Mouse (Mus musculus) liver, embryonic 16.5 days (tissue): ENCODE measurements around the gene Snrpd3. TPM values are rescaled to one million over a fixed set of nuclear protein-coding genes. Genes with fewer than 3 reads are reported as not detected.
"Not testable (repeated sequence)": the region's sequence is repeated elsewhere in the genome, so short reads cannot be mapped to it uniquely, and the experiment has no call there.

ENCODE experiments used
- ATAC-seq: fragments of 200-750 bp; cut with Nextera tagmentation; 2 replicates; pipeline ENCODE4 v1.8.0; 2017; ENCODE audit warnings: low read depth, mild to moderate bottlenecking, moderate number of reproducible peaks, moderate library complexity
- H3K27ac ChIP-seq: fragments of 300-500 bp; sonication (generic); 2 replicates; pipeline ENCODE4 v1.5.1; 2014; ENCODE audit warnings: mild to moderate bottlenecking, low read length
- H3K27me3 ChIP-seq: fragments of 300-500 bp; sonication (generic); 2 replicates; pipeline ENCODE4 v1.6.1; 2014; ENCODE audit warnings: low read depth, low read length, mixed read lengths; ENCODE audit not compliant: control insufficient read depth, insufficient read depth
- H3K36me3 ChIP-seq: fragments of 300-500 bp; sonication (generic); 2 replicates; pipeline ENCODE4 v1.6.1; 2014; ENCODE audit warnings: mild to moderate bottlenecking; ENCODE audit not compliant: control insufficient read depth, insufficient read depth
- H3K4me1 ChIP-seq: fragments of 300-500 bp; sonication (generic); 2 replicates; pipeline ENCODE4 v1.6.1; 2014; ENCODE audit warnings: low read depth, low read length, mixed read lengths; ENCODE audit not compliant: control insufficient read depth
- H3K4me2 ChIP-seq: fragments of 300-500 bp; sonication (generic); 2 replicates; pipeline ENCODE4 v1.6.1; 2014; ENCODE audit warnings: low read depth, low read length, mixed read lengths
- H3K4me3 ChIP-seq: fragments of 300-500 bp; sonication (generic); 2 replicates; pipeline ENCODE4 v1.5.1; 2014; ENCODE audit warnings: low read depth, mild to moderate bottlenecking, low read length
- H3K9ac ChIP-seq: fragments of 300-500 bp; sonication (generic); 2 replicates; pipeline ENCODE4 v1.6.1; 2014; ENCODE audit warnings: low read depth, low read length
- H3K9me3 ChIP-seq: fragments of 300-500 bp; sonication (generic); replicated peaks from 2 replicates; pipeline ENCODE4 v1.6.1; 2016; ENCODE audit warnings: low read length; ENCODE audit not compliant: control insufficient read depth
- WGBS: fragments of 180-500 bp; shearing (Covaris S2); extraction: QIAGEN DNeasy Blood & Tissue Kit; methylation state at CpG from one replicate; pipeline ENCODE4 v1.1.7; 2014; ENCODE audit not compliant: insufficient replicate concordance; 5-methylcytosine and 5-hydroxymethylcytosine counted together
- polyA plus RNA-seq: library from polyadenylated mRNA; unstranded; fragments of >200 nt; fragmentation: Nextera tagmentation; extraction: Ambion mirVana; gene quantifications from 2 replicates; pipeline ENCODE4 v1.2.1, GENCODE M21; 2015

The Snrpd3 gene
- polyA plus RNA-seq, 1 experiment from 2014 or later, result 61.7 TPM

- H3K27me3 ChIP-seq, result no peaks in the 10 kb centered on the region
- no peak for ATAC-seq
- no peaks in the 10 kb centered on the region for H3K9me3 ChIP-seq
- peaks cover 14% of the 10 kb centered on the region for H3K36me3 ChIP-seq
- peak overlapping the region; percentile 94 for H3K4me3 ChIP-seq
- H3K27ac ChIP-seq, result peak overlapping the region; percentile 98
- WGBS, result under 1% methylated on average over 12 of the region's 12 CpGs
- peak overlapping the region; percentile 82 for H3K4me2 ChIP-seq
- H3K9ac ChIP-seq, result peak overlapping the region; percentile 98
- H3K4me1 ChIP-seq, result peaks cover 44% of the 10 kb centered on the region
Observed at GRCm38 (mm10) chr10:75516724-75517072, 653 bp upstream of the Snrpd3 start.

- ATAC-seq, result peak; percentile 70
- H3K27me3 ChIP-seq, result no peaks in the 10 kb centered on the region
- peaks cover 9% of the 10 kb centered on the region for H3K36me3 ChIP-seq
- H3K9ac ChIP-seq, result peak within 1 kb of the TSS; percentile 98
- peak within 1 kb of the TSS; percentile 85 for H3K4me2 ChIP-seq
- WGBS, result under 1% methylated on average over 20 of the region's 20 CpGs
- H3K9me3 ChIP-seq, result no peaks in the 10 kb centered on the region
- H3K4me3 ChIP-seq, result peak within 1 kb of the TSS; percentile 94
- peak within 1 kb of the TSS; percentile 98 for H3K27ac ChIP-seq
- peaks cover 43% of the 10 kb centered on the region for H3K4me1 ChIP-seq
Observed at GRCm38 (mm10) chr10:75517758-75518143, 400 bp downstream of the Snrpd3 start, which contains the start of gene Gucd1. Gene Gucd1 (minus strand): TSS chr10:75517972.

GRCm38 (mm10) chr10:75520581-75520980, 3.2 kb downstream of the Snrpd3 start:
- Histone ChIP-seq H3K27ac (no peak overlapping the region; the same call in 1 of the 2 replicates), H3K36me3 (peaks cover 22% of the 10 kb centered on the region), H3K4me1 (peaks cover 22% of the 10 kb centered on the region), H3K4me3 (no peak overlapping the region), H3K9ac (no peak overlapping the region; the same call in 1 of the 2 replicates), H3K9me3 (no peaks in the 10 kb centered on the region), H3K27me3 (no peaks in the 10 kb centered on the region), H3K4me2 (no peak overlapping the region)
- WGBS, result 79% methylated on average over 5 of the region's 5 CpGs
- no peak for ATAC-seq

- H3K27me3 ChIP-seq, result no peaks in the 10 kb centered on the region
- no peak overlapping the region for H3K9ac ChIP-seq
- H3K9me3 ChIP-seq, result no peaks in the 10 kb centered on the region
- ATAC-seq, result no peak
- H3K27ac ChIP-seq, result no peak overlapping the region
- no peak overlapping the region for H3K4me2 ChIP-seq
- no peak overlapping the region for H3K4me3 ChIP-seq
- H3K36me3 ChIP-seq, result peaks cover 22% of the 10 kb centered on the region
- peaks cover 21% of the 10 kb centered on the region for H3K4me1 ChIP-seq
- 78% methylated on average over 4 of the region's 4 CpGs for WGBS
Observed at GRCm38 (mm10) chr10:75521643-75522042, 4.3 kb downstream of the Snrpd3 start.

- H3K9me3 ChIP-seq, H3K4me3 ChIP-seq, H3K4me2 ChIP-seq, H3K9ac ChIP-seq, H3K27ac ChIP-seq, H3K4me1 ChIP-seq, H3K27me3 ChIP-seq, ATAC-seq: not testable (repeated sequence)
- WGBS, result 90% methylated on average over 9 of the region's 9 CpGs
- H3K36me3 ChIP-seq, result peaks cover 21% of the 10 kb centered on the region
Observed at GRCm38 (mm10) chr10:75525450-75525849, 8.1 kb downstream of the Snrpd3 start.

GRCm38 (mm10) chr10:75530322-75530721, 13.0 kb downstream of the Snrpd3 start:
- no peak overlapping the region for H3K9ac ChIP-seq
- no peak overlapping the region for H3K4me3 ChIP-seq
- WGBS, result 65% methylated on average over 2 of the region's 2 CpGs
- H3K9me3 ChIP-seq, result no peaks in the 10 kb centered on the region
- H3K27ac ChIP-seq, result no peak overlapping the region
- no peaks in the 10 kb centered on the region; the same call in 1 of the 2 replicates for H3K4me1 ChIP-seq
- ATAC-seq, result no peak
- no peaks in the 10 kb centered on the region for H3K27me3 ChIP-seq
- peaks cover 20% of the 10 kb centered on the region for H3K36me3 ChIP-seq
- no peak overlapping the region for H3K4me2 ChIP-seq

GRCm38 (mm10) chr10:75531532-75532090, 14.3 kb downstream of the Snrpd3 start:
- Histone ChIP-seq H3K4me2 (no peak overlapping the region), H3K4me3 (no peak overlapping the region), H3K9me3 (no peaks in the 10 kb centered on the region), H3K27ac (no peak overlapping the region), H3K4me1 (no peaks in the 10 kb centered on the region; the same call in 1 of the 2 replicates), H3K27me3 (no peaks in the 10 kb centered on the region), H3K36me3 (peaks cover 28% of the 10 kb centered on the region), H3K9ac (no peak overlapping the region)
- 70% methylated on average over 9 of the region's 9 CpGs for WGBS
- no peak for ATAC-seq

GRCm38 (mm10) chr10:75534216-75534615, 16.9 kb downstream of the Snrpd3 start:
- Histone ChIP-seq H3K36me3 (peaks cover 28% of the 10 kb centered on the region), H3K27ac (no peak overlapping the region), H3K4me1 (no peaks in the 10 kb centered on the region; the same call in 1 of the 2 replicates), H3K4me3 (no peak overlapping the region), H3K27me3 (no peaks in the 10 kb centered on the region), H3K9ac (no peak overlapping the region), H3K4me2 (no peak overlapping the region), H3K9me3 (no peaks in the 10 kb centered on the region)
- 85% methylated on average over 8 of the region's 8 CpGs for WGBS
- no peak for ATAC-seq

GRCm38 (mm10) chr10:75534934-75535333, 17.6 kb downstream of the Snrpd3 start:
- no peaks in the 10 kb centered on the region; the same call in 1 of the 2 replicates for H3K4me1 ChIP-seq
- no peaks in the 10 kb centered on the region for H3K9me3 ChIP-seq
- no peak overlapping the region for H3K9ac ChIP-seq
- ATAC-seq, result peak; percentile 48
- no peak overlapping the region for H3K4me2 ChIP-seq
- 79% methylated on average over 8 of the region's 8 CpGs for WGBS
- H3K27ac ChIP-seq, result no peak overlapping the region
- no peak overlapping the region for H3K4me3 ChIP-seq
- peaks cover 28% of the 10 kb centered on the region for H3K36me3 ChIP-seq
- no peaks in the 10 kb centered on the region for H3K27me3 ChIP-seq
